Mouse (Mus musculus) liver, postnatal 0 days (tissue): Measurements from ENCODE around the gene Plxnd1.

Experiments
- CTCF ChIP-seq: sonication (generic); IDR thresholded peaks from 2 replicates; pipeline ENCODE4 v1.5.1; 2016; ENCODE audit warnings: antibody characterized with exemption, low read depth
- EP300 ChIP-seq: IDR thresholded peaks from 2 replicates; pipeline ENCODE4 v1.6.1; 2016; ENCODE audit warnings: antibody characterized with exemption, low read depth, mild to moderate bottlenecking

GRCm38 (mm10) chr6:115924829-115925228, 70.0 kb downstream of the Plxnd1 start:
- TF ChIP-seq CTCF = no peak
- no peak for TF ChIP-seq EP300
